Mouse (Mus musculus): ENCODE results near the gene 4930512M02Rik. TPM values are rescaled to one million over a fixed set of nuclear protein-coding genes. Genes with fewer than 3 reads are reported as not detected.

The 4930512M02Rik gene
- polyA plus RNA-seq, 1 experiment = not detected

GRCm38 (mm10) chr11:11657634-11658033, 30.0 kb upstream of the 4930512M02Rik start:
- TF ChIP-seq GATA1 (IDR thresholded peaks at IDR 0.05; ENCODE audit: low read length) = no peak
- Histone ChIP-seq H3K4me3 (replicated peaks) (no peak overlapping the region), H3K27me3 (ENCODE audit: control insufficient read depth) (no peaks in the 10 kb centered on the region), H3K9me3 (ENCODE audit: control insufficient read depth, low read length) (no peaks in the 10 kb centered on the region), H3K4me1 (ENCODE audit: control insufficient read depth) (peaks cover 27% of the 10 kb centered on the region), H3K36me3 (ENCODE audit: control insufficient read depth) (no peaks in the 10 kb centered on the region)

- Histone ChIP-seq H3K4me3 (replicated peaks) (no peak overlapping the region), H3K9me3 (ENCODE audit: control insufficient read depth, low read length) (no peaks in the 10 kb centered on the region), H3K36me3 (ENCODE audit: control insufficient read depth) (no peaks in the 10 kb centered on the region), H3K4me1 (ENCODE audit: control insufficient read depth) (peaks cover 27% of the 10 kb centered on the region), H3K27me3 (ENCODE audit: control insufficient read depth) (no peaks in the 10 kb centered on the region)
- TF ChIP-seq GATA1 (IDR thresholded peaks at IDR 0.05; ENCODE audit: low read length) (no peak), TAL1 (IDR thresholded peaks at IDR 0.05; ENCODE audit: low read length) (no peak)
Measured at GRCm38 (mm10) chr11:11656995-11657530, 29.4 kb upstream of the 4930512M02Rik start.

- H3K4me1 ChIP-seq (ENCODE audit: control insufficient read depth) = peaks cover 27% of the 10 kb centered on the region
- no peaks in the 10 kb centered on the region for H3K36me3 ChIP-seq (ENCODE audit: control insufficient read depth)
- TF ChIP-seq GATA1 (IDR thresholded peaks at IDR 0.05; ENCODE audit: low read length) (no peak), TAL1 (IDR thresholded peaks at IDR 0.05; ENCODE audit: low read length) (no peak)
- H3K4me3 ChIP-seq (replicated peaks) = no peak overlapping the region
- no peaks in the 10 kb centered on the region for H3K9me3 ChIP-seq (ENCODE audit: control insufficient read depth, low read length)
- no peaks in the 10 kb centered on the region for H3K27me3 ChIP-seq (ENCODE audit: control insufficient read depth)
Measured at GRCm38 (mm10) chr11:11656388-11656787, 28.8 kb upstream of the 4930512M02Rik start.

- Histone ChIP-seq H3K36me3 (ENCODE audit: control insufficient read depth) (no peaks in the 10 kb centered on the region), H3K9me3 (ENCODE audit: control insufficient read depth, low read length) (no peaks in the 10 kb centered on the region), H3K4me3 (replicated peaks) (no peak overlapping the region), H3K27me3 (ENCODE audit: control insufficient read depth) (no peaks in the 10 kb centered on the region; the same call in 1 of the 2 replicates), H3K4me1 (ENCODE audit: control insufficient read depth) (no peaks in the 10 kb centered on the region; the same call in none of the 2 replicates)
- TF ChIP-seq TAL1 (IDR thresholded peaks at IDR 0.05; ENCODE audit: low read length) (no peak), GATA1 (IDR thresholded peaks at IDR 0.05; ENCODE audit: low read length) (no peak)
Measured at GRCm38 (mm10) chr11:11644303-11644702, 16.7 kb upstream of the 4930512M02Rik start.

GRCm38 (mm10) chr11:11624073-11624705, 3.4 kb downstream of the 4930512M02Rik start:
- Histone ChIP-seq H3K9me3 (ENCODE audit: control insufficient read depth, low read length) (no peaks in the 10 kb centered on the region), H3K27me3 (ENCODE audit: control insufficient read depth) (no peaks in the 10 kb centered on the region), H3K36me3 (ENCODE audit: control insufficient read depth) (no peaks in the 10 kb centered on the region), H3K4me1 (ENCODE audit: control insufficient read depth) (peaks cover 6% of the 10 kb centered on the region), H3K4me3 (replicated peaks) (no peak overlapping the region)
- TF ChIP-seq GATA1 (IDR thresholded peaks at IDR 0.05; ENCODE audit: low read length) = no peak
- no peak for TF ChIP-seq TAL1 (IDR thresholded peaks at IDR 0.05; ENCODE audit: low read length)

GRCm38 (mm10) chr11:11609243-11609642, 18.4 kb downstream of the 4930512M02Rik start:
- no peaks in the 10 kb centered on the region for H3K27me3 ChIP-seq (ENCODE audit: control insufficient read depth)
- H3K4me1 ChIP-seq (ENCODE audit: control insufficient read depth) = peaks cover 6% of the 10 kb centered on the region
- peaks cover 25% of the 10 kb centered on the region for H3K9me3 ChIP-seq (ENCODE audit: control insufficient read depth, low read length)
- no peak for TF ChIP-seq GATA1 (IDR thresholded peaks at IDR 0.05; ENCODE audit: low read length)
- no peak for TF ChIP-seq TAL1 (IDR thresholded peaks at IDR 0.05; ENCODE audit: low read length)
- H3K4me3 ChIP-seq (replicated peaks) = no peak overlapping the region
- H3K36me3 ChIP-seq (ENCODE audit: control insufficient read depth) = no peaks in the 10 kb centered on the region

- no peaks in the 10 kb centered on the region for H3K27me3 ChIP-seq (ENCODE audit: control insufficient read depth)
- H3K36me3 ChIP-seq (ENCODE audit: control insufficient read depth) = no peaks in the 10 kb centered on the region
- no peaks in the 10 kb centered on the region for H3K9me3 ChIP-seq (ENCODE audit: control insufficient read depth, low read length)
- H3K4me3 ChIP-seq (replicated peaks) = no peak overlapping the region
- TF ChIP-seq TAL1 (IDR thresholded peaks at IDR 0.05; ENCODE audit: low read length) = no peak
- no peak for TF ChIP-seq GATA1 (IDR thresholded peaks at IDR 0.05; ENCODE audit: low read length)
- peaks cover 5% of the 10 kb centered on the region for H3K4me1 ChIP-seq (ENCODE audit: control insufficient read depth)
Measured at GRCm38 (mm10) chr11:11587327-11587726, 40.3 kb downstream of the 4930512M02Rik start.

GRCm38 (mm10) chr11:11586423-11586822, 41.2 kb downstream of the 4930512M02Rik start:
- TF ChIP-seq TAL1 (IDR thresholded peaks at IDR 0.05; ENCODE audit: low read length) = no peak
- TF ChIP-seq GATA1 (IDR thresholded peaks at IDR 0.05; ENCODE audit: low read length) = no peak
- Histone ChIP-seq H3K27me3 (ENCODE audit: control insufficient read depth) (no peaks in the 10 kb centered on the region), H3K9me3 (ENCODE audit: control insufficient read depth, low read length) (no peaks in the 10 kb centered on the region)

GRCm38 (mm10) chr11:11573691-11574090, 53.9 kb downstream of the 4930512M02Rik start:
- TF ChIP-seq GATA1 (IDR thresholded peaks at IDR 0.05; ENCODE audit: low read length) (no peak), TAL1 (IDR thresholded peaks at IDR 0.05; ENCODE audit: low read length) (no peak)
- peaks cover 36% of the 10 kb centered on the region for H3K4me1 ChIP-seq (ENCODE audit: control insufficient read depth)
- H3K27me3 ChIP-seq (ENCODE audit: control insufficient read depth) = no peaks in the 10 kb centered on the region
- H3K9me3 ChIP-seq (ENCODE audit: control insufficient read depth, low read length) = no peaks in the 10 kb centered on the region
- no peak overlapping the region for H3K4me3 ChIP-seq (replicated peaks)
- H3K36me3 ChIP-seq (ENCODE audit: control insufficient read depth) = no peaks in the 10 kb centered on the region

More at GRCm38 (mm10) chr11:11586423-11586822, 41.2 kb downstream of the 4930512M02Rik start:
- Histone ChIP-seq H3K36me3 (ENCODE audit: control insufficient read depth) (no peaks in the 10 kb centered on the region), H3K4me1 (ENCODE audit: control insufficient read depth) (peaks cover 5% of the 10 kb centered on the region), H3K4me3 (replicated peaks) (no peak overlapping the region)

Data from erythroblast, embryonic 14.5 days (primary cell).